Comparison of ENCODE assay signal across 12 mouse cellular contexts in genomic region chr7:87718631-87719030, GRCm38 (mm10).
"Had no signal": no experiment of that assay in that cellular context is flagged by ENCODE, and none has a peak within 500 bp of the region (broad histone marks: within the 10 kb centered on the region; RNA-seq: fewer than 3 reads in every experiment).

No protein-coding gene starts in this region.

- H3K4me3 ChIP-seq: limb, embryonic 10.5 days; liver, embryonic 15.5 days; midbrain, embryonic 13.5 days; myocyte; neural tube, embryonic 15.5 days had no signal

- H3K27ac ChIP-seq: kidney, postnatal 0 days; limb, embryonic 10.5 days; liver, embryonic 15.5 days; midbrain, embryonic 13.5 days; neural tube, embryonic 15.5 days had no signal

- DNase-seq: kidney, adult 11 months; kidney, adult 9 months; kidney, postnatal 36 days; lung, adult 2 months; lung, postnatal 36 days; thymus, postnatal 25 days had no signal
